Mouse (Mus musculus) hindbrain, embryonic 14.5 days (tissue): ENCODE measurements around the gene Mical2. TPM values are rescaled to one million over a fixed set of nuclear protein-coding genes. Genes with fewer than 3 reads are reported as not detected.

ENCODE experiments used
- ATAC-seq: fragments of 200-750 bp; cut with Nextera tagmentation; 2 replicates; pipeline ENCODE4 v1.8.0; 2017; ENCODE audit warnings: moderate number of reproducible peaks, mild to moderate bottlenecking, moderate TSS enrichment, moderate library complexity; ENCODE audit not compliant: low FRiP score
- DNase-seq: peaks from one replicate; pipeline ENCODE4 v3.0.0-alpha.2; 2015; ENCODE audit warnings: low spot score
- H3K27ac ChIP-seq: fragments of 300-500 bp; sonication (generic); 2 replicates; pipeline ENCODE4 v1.5.1; 2014; ENCODE audit warnings: mild to moderate bottlenecking, moderate library complexity
- H3K27me3 ChIP-seq: fragments of 300-500 bp; sonication (generic); 2 replicates; pipeline ENCODE4 v1.6.1; 2014; ENCODE audit warnings: mild to moderate bottlenecking, low read length, mixed read lengths; ENCODE audit not compliant: control insufficient read depth, insufficient read depth
- H3K36me3 ChIP-seq: fragments of 300-500 bp; sonication (generic); replicated peaks from 2 replicates; pipeline ENCODE4 v1.6.1; 2014; ENCODE audit not compliant: control insufficient read depth, insufficient read depth
- H3K4me1 ChIP-seq: fragments of 300-500 bp; sonication (generic); replicated peaks from 2 replicates; pipeline ENCODE4 v1.6.1; 2014; ENCODE audit warnings: antibody characterized with exemption, low read length, mixed read lengths; ENCODE audit not compliant: control insufficient read depth, insufficient read depth
- H3K4me2 ChIP-seq: fragments of 300-500 bp; sonication (generic); replicated peaks from 2 replicates; pipeline ENCODE4 v1.6.1; 2014; ENCODE audit warnings: mild to moderate bottlenecking, moderate library complexity
- H3K4me3 ChIP-seq: fragments of 300-500 bp; sonication (generic); replicated peaks from 2 replicates; pipeline ENCODE4 v1.5.1; 2014; ENCODE audit warnings: mild to moderate bottlenecking, low read length
- H3K9ac ChIP-seq: fragments of 300-500 bp; sonication (generic); 2 replicates; pipeline ENCODE4 v1.6.1; 2014
- H3K9me3 ChIP-seq: fragments of 300-500 bp; sonication (generic); 2 replicates; pipeline ENCODE4 v1.6.1; 2016; ENCODE audit warnings: low read length; ENCODE audit not compliant: control insufficient read depth
- WGBS: fragments of 180-500 bp; shearing (Covaris S2); extraction: QIAGEN DNeasy Blood & Tissue Kit; methylation state at CpG from one replicate; pipeline ENCODE4 v1.1.7; 2014; 5-methylcytosine and 5-hydroxymethylcytosine counted together
- polyA plus RNA-seq: library from polyadenylated mRNA; unstranded; fragments of >200 nt; fragmentation: Nextera tagmentation; extraction: Ambion mirVana; gene quantifications from 2 replicates; pipeline ENCODE4 v1.2.1, GENCODE M21; 2014

Mical2 gene
- polyA plus RNA-seq, 1 experiment from 2014 or later: 4.0 TPM

- ATAC-seq (no peak), DNase-seq (no peak)
- WGBS: 79% methylated on average over 4 of the region's 4 CpGs
- H3K4me1 ChIP-seq: no peaks in the 10 kb centered on the region
- no peaks in the 10 kb centered on the region for H3K9me3 ChIP-seq
- H3K4me3 ChIP-seq: no peak overlapping the region
- no peak overlapping the region for H3K9ac ChIP-seq
- H3K27ac ChIP-seq: no peak overlapping the region
- no peak overlapping the region for H3K4me2 ChIP-seq
- H3K27me3 ChIP-seq: no peaks in the 10 kb centered on the region
- H3K36me3 ChIP-seq: no peaks in the 10 kb centered on the region
Measured at GRCm38 (mm10) chr7:112192237-112192636, 33.4 kb upstream of the Mical2 start.

- ATAC-seq (no peak), DNase-seq (no peak)
- no peaks in the 10 kb centered on the region for H3K27me3 ChIP-seq
- H3K27ac ChIP-seq: no peak overlapping the region
- no peaks in the 10 kb centered on the region for H3K36me3 ChIP-seq
- 94% methylated on average over 5 of the region's 5 CpGs for WGBS
- H3K9me3 ChIP-seq: no peaks in the 10 kb centered on the region
- H3K4me1 ChIP-seq: no peaks in the 10 kb centered on the region
- H3K4me3 ChIP-seq: no peak overlapping the region
- no peak overlapping the region for H3K4me2 ChIP-seq
- H3K9ac ChIP-seq: no peak overlapping the region
Measured at GRCm38 (mm10) chr7:112192778-112193177, 32.9 kb upstream of the Mical2 start.

GRCm38 (mm10) chr7:112194286-112194685 is 31.4 kb upstream of the Mical2 start:
- DNase-seq (no peak), ATAC-seq (no peak)
- no peaks in the 10 kb centered on the region for H3K4me1 ChIP-seq
- H3K9ac ChIP-seq: no peak overlapping the region
- H3K27ac ChIP-seq: no peak overlapping the region
- H3K36me3 ChIP-seq: no peaks in the 10 kb centered on the region
- H3K27me3 ChIP-seq: no peaks in the 10 kb centered on the region
- H3K4me3 ChIP-seq: no peak overlapping the region
- H3K4me2 ChIP-seq: no peak overlapping the region
- WGBS: 84% methylated on average over 5 of the region's 5 CpGs
- H3K9me3 ChIP-seq: no peaks in the 10 kb centered on the region

GRCm38 (mm10) chr7:112197461-112197860 is 28.2 kb upstream of the Mical2 start:
- no peak overlapping the region for H3K9ac ChIP-seq
- H3K4me1 ChIP-seq: no peaks in the 10 kb centered on the region
- no peak for DNase-seq
- H3K4me3 ChIP-seq: no peak overlapping the region
- H3K4me2 ChIP-seq: no peak overlapping the region
- ATAC-seq: no peak
- H3K9me3 ChIP-seq: no peaks in the 10 kb centered on the region
- WGBS: 73% methylated on average over 8 of the region's 8 CpGs
- no peaks in the 10 kb centered on the region for H3K27me3 ChIP-seq
- no peak overlapping the region for H3K27ac ChIP-seq
- no peaks in the 10 kb centered on the region for H3K36me3 ChIP-seq

GRCm38 (mm10) chr7:112199343-112199742 is 26.3 kb upstream of the Mical2 start:
- no peaks in the 10 kb centered on the region for H3K27me3 ChIP-seq
- H3K36me3 ChIP-seq: no peaks in the 10 kb centered on the region
- H3K9me3 ChIP-seq: no peaks in the 10 kb centered on the region
- no peaks in the 10 kb centered on the region for H3K4me1 ChIP-seq
- no peak overlapping the region for H3K9ac ChIP-seq
- no peak overlapping the region for H3K4me3 ChIP-seq
- ATAC-seq: no peak
- H3K4me2 ChIP-seq: no peak overlapping the region
- 39% methylated on average over 3 of the region's 3 CpGs for WGBS
- DNase-seq: no peak
- H3K27ac ChIP-seq: no peak overlapping the region

GRCm38 (mm10) chr7:112200761-112201160 is 24.9 kb upstream of the Mical2 start:
- WGBS: 46% methylated on average over 4 of the region's 4 CpGs
- H3K9ac ChIP-seq: no peak overlapping the region
- H3K36me3 ChIP-seq: no peaks in the 10 kb centered on the region
- no peaks in the 10 kb centered on the region for H3K4me1 ChIP-seq
- no peaks in the 10 kb centered on the region for H3K27me3 ChIP-seq
- H3K9me3 ChIP-seq: no peaks in the 10 kb centered on the region
- H3K27ac ChIP-seq: no peak overlapping the region
- no peak for ATAC-seq
- no peak for DNase-seq
- no peak overlapping the region for H3K4me3 ChIP-seq
- H3K4me2 ChIP-seq: no peak overlapping the region

- Histone ChIP-seq H3K4me2 (no peak overlapping the region), H3K36me3 (no peaks in the 10 kb centered on the region), H3K4me3 (no peak overlapping the region), H3K9ac (no peak overlapping the region), H3K27ac (no peak overlapping the region), H3K4me1 (no peaks in the 10 kb centered on the region), H3K27me3 (no peaks in the 10 kb centered on the region), H3K9me3 (no peaks in the 10 kb centered on the region)
- 67% methylated on average over 4 of the region's 4 CpGs for WGBS
- DNase-seq (no peak), ATAC-seq (no peak)
Measured at GRCm38 (mm10) chr7:112202194-112202593, 23.5 kb upstream of the Mical2 start.

GRCm38 (mm10) chr7:112202843-112203242 is 22.8 kb upstream of the Mical2 start:
- Histone ChIP-seq H3K9ac (no peak overlapping the region), H3K4me3 (no peak overlapping the region), H3K27me3 (no peaks in the 10 kb centered on the region), H3K9me3 (no peaks in the 10 kb centered on the region), H3K36me3 (no peaks in the 10 kb centered on the region), H3K4me2 (no peak overlapping the region), H3K27ac (no peak overlapping the region), H3K4me1 (no peaks in the 10 kb centered on the region)
- ATAC-seq (no peak), DNase-seq (no peak)
- WGBS: 85% methylated on average over 5 of the region's 5 CpGs

- H3K27ac ChIP-seq: no peak overlapping the region
- 62% methylated on average over 5 of the region's 5 CpGs for WGBS
- H3K4me1 ChIP-seq: no peaks in the 10 kb centered on the region
- H3K9me3 ChIP-seq: no peaks in the 10 kb centered on the region
- H3K36me3 ChIP-seq: no peaks in the 10 kb centered on the region
- H3K4me3 ChIP-seq: no peak overlapping the region
- no peaks in the 10 kb centered on the region for H3K27me3 ChIP-seq
- no peak overlapping the region for H3K9ac ChIP-seq
- ATAC-seq (no peak), DNase-seq (no peak)
- H3K4me2 ChIP-seq: no peak overlapping the region
Measured at GRCm38 (mm10) chr7:112203937-112204336, 21.7 kb upstream of the Mical2 start.

GRCm38 (mm10) chr7:112204380-112204963 is 21.2 kb upstream of the Mical2 start:
- 72% methylated on average over 6 of the region's 6 CpGs for WGBS
- Histone ChIP-seq H3K27me3 (no peaks in the 10 kb centered on the region), H3K36me3 (no peaks in the 10 kb centered on the region), H3K4me2 (no peak overlapping the region), H3K9ac (no peak overlapping the region), H3K9me3 (no peaks in the 10 kb centered on the region), H3K4me3 (no peak overlapping the region), H3K27ac (no peak overlapping the region), H3K4me1 (no peaks in the 10 kb centered on the region)
- DNase-seq: no peak
- ATAC-seq: no peak
